Mouse (Mus musculus): ENCODE data around the gene Lhx4. TPM values are rescaled to one million over a fixed set of nuclear protein-coding genes. Genes with fewer than 3 reads are reported as not detected.

The Lhx4 gene
- total RNA-seq (2012; rRNA removed), result not detected in 2 replicates
- polyA plus RNA-seq (2012; ENCODE audit: insufficient read depth in 1 of 2, insufficient read length in 2 of 2, low read depth in 1 of 2, low replicate concordance in 2 of 2, missing spikeins in 1 of 2), result not detected

- DNase-seq (ENCODE audit: low read depth, low spot score), result no peak
- Histone ChIP-seq H3K27me3 (ENCODE audit: control insufficient read depth in 1 of 2, insufficient read depth in 2 of 2, low read length in 2 of 2) (peaks cover 0 to 4% of the 10 kb centered on the region in 2 experiments; a peak in 2 of 4 replicates), H3K79me2 (ENCODE audit: control insufficient read depth, insufficient read depth, low read length, poor library complexity) (no peaks in the 10 kb centered on the region), H3K9ac (ENCODE audit: control insufficient read depth, low read depth, low read length, poor library complexity, severe bottlenecking) (no peak within 1 kb of the TSS), H3K27ac (ENCODE audit: control insufficient read depth, low read depth, low read length) (no peak within 1 kb of the TSS), H3K4me1 (ENCODE audit: control insufficient read depth in 1 of 2, insufficient read depth in 2 of 2, low read length in 2 of 2) (no peaks in the 10 kb centered on the region), H3K4me3 (ENCODE audit: control insufficient read depth in 1 of 2, insufficient read depth in 1 of 2, low read depth in 2 of 2, low read length in 2 of 2) (no peak within 1 kb of the TSS), H3K9me3 (replicated peaks; ENCODE audit: insufficient read depth, low read length) (no peaks in the 10 kb centered on the region), H3K36me3 (ENCODE audit: control insufficient read depth in 1 of 2, insufficient read depth in 2 of 2, low read length in 2 of 2) (no peaks in the 10 kb centered on the region)
- TF ChIP-seq ELF1 (IDR thresholded peaks at IDR 0.05; ENCODE audit: low read depth, low read length), result no peak
- no peak for TF ChIP-seq CHD2 (IDR thresholded peaks at IDR 0.05; ENCODE audit: low read length)
- no peak for TF ChIP-seq ZKSCAN1 (IDR thresholded peaks at IDR 0.05; ENCODE audit: low read depth, low read length)
- TF ChIP-seq POLR2A (IDR thresholded peaks at IDR 0.05; ENCODE audit: control insufficient read depth in 1 of 2, insufficient read depth in 1 of 2, low read depth in 1 of 2, low read length in 2 of 2, poor library complexity in 1 of 2), result no peak
- TF ChIP-seq USF2 (IDR thresholded peaks at IDR 0.05; ENCODE audit: borderline replicate concordance in 1 of 2, insufficient read depth in 1 of 2, low read depth in 1 of 2, low read length in 2 of 2), result no peak
- TF ChIP-seq MXI1 (IDR thresholded peaks at IDR 0.05; ENCODE audit: low read depth, low read length), result no peak
- TF ChIP-seq SMC3 (IDR thresholded peaks at IDR 0.05; ENCODE audit: low read depth, low read length), result no peak
- TF ChIP-seq MAX (IDR thresholded peaks at IDR 0.05; ENCODE audit: low read length), result no peak
- TF ChIP-seq ETS1 (IDR thresholded peaks at IDR 0.05; ENCODE audit: low read depth, low read length), result no peak
- TF ChIP-seq ZNF384 (IDR thresholded peaks at IDR 0.05; ENCODE audit: low read depth, low read length), result no peak
Measured at GRCm38 (mm10) chr1:155751484-155752255, at the start of gene Lhx4. Gene Lhx4, minus strand, starts transcription at chr1:155751684.

- no peaks in the 10 kb centered on the region for H3K9me3 ChIP-seq (replicated peaks; ENCODE audit: insufficient read depth, low read length)
- no peaks in the 10 kb centered on the region for H3K79me2 ChIP-seq (ENCODE audit: control insufficient read depth, insufficient read depth, low read length, poor library complexity)
- H3K36me3 ChIP-seq (ENCODE audit: control insufficient read depth in 1 of 2, insufficient read depth in 2 of 2, low read length in 2 of 2), result peaks cover 0 to 11% of the 10 kb centered on the region in 2 experiments; a peak in 2 of 4 replicates
- H3K27ac ChIP-seq (ENCODE audit: control insufficient read depth, low read depth, low read length), result peak overlapping the region; percentile 76
- TF ChIP-seq E2F4 (IDR thresholded peaks at IDR 0.05; ENCODE audit: borderline replicate concordance, low read depth, low read length) (no peak), POLR2AphosphoS5 (IDR thresholded peaks at IDR 0.05; ENCODE audit: borderline replicate concordance, low read depth, low read length) (no peak), RAD21 (IDR thresholded peaks at IDR 0.05; ENCODE audit: low read depth, low read length) (no peak), EP300 (IDR thresholded peaks at IDR 0.05; ENCODE audit: low read depth in 1 of 2, low read length in 2 of 2) (no peak), USF2 (IDR thresholded peaks at IDR 0.05; ENCODE audit: borderline replicate concordance in 1 of 2, insufficient read depth in 1 of 2, low read depth in 1 of 2, low read length in 2 of 2) (no peak)
- no peak overlapping the region for H3K9ac ChIP-seq (ENCODE audit: control insufficient read depth, low read depth, low read length, poor library complexity, severe bottlenecking)
- H3K4me1 ChIP-seq (ENCODE audit: control insufficient read depth in 1 of 2, insufficient read depth in 2 of 2, low read length in 2 of 2), result peaks cover 10 to 23% of the 10 kb centered on the region in 2 experiments
- H3K27me3 ChIP-seq (ENCODE audit: control insufficient read depth in 1 of 2, insufficient read depth in 2 of 2, low read length in 2 of 2), result no peaks in the 10 kb centered on the region
- no peak for DNase-seq (ENCODE audit: low read depth, low spot score)
- no peak overlapping the region for H3K4me3 ChIP-seq (ENCODE audit: control insufficient read depth in 1 of 2, insufficient read depth in 1 of 2, low read depth in 2 of 2, low read length in 2 of 2)
Measured at GRCm38 (mm10) chr1:155798000-155798399, 46.5 kb upstream of the Lhx4 start.

Measured in MEL (cell line).